Mouse (Mus musculus) E14TG2a.4 (cell line): ENCODE data around the gene Cntn1.

Experiments
- H3K27me3 ChIP-seq: 2 replicates; pipeline ENCODE4 v1.6.1; 2014; ENCODE audit warnings: low read length, control low read depth; ENCODE audit not compliant: insufficient read depth
- H3K36me3 ChIP-seq: 2 replicates; pipeline ENCODE4 v1.6.1; 2014; ENCODE audit warnings: low read length, control low read depth; ENCODE audit not compliant: insufficient read depth
- H3K4me1 ChIP-seq: replicated peaks from 2 replicates; pipeline ENCODE4 v1.6.1; 2014; ENCODE audit warnings: low read depth, low read length, control low read depth
- H3K4me3 ChIP-seq: replicated peaks from 2 replicates; pipeline ENCODE4 v1.5.1; 2014; ENCODE audit warnings: mild to moderate bottlenecking, low read length
- H3K9me3 ChIP-seq: 2 replicates; pipeline ENCODE4 v1.6.1; 2014; ENCODE audit warnings: low read length, control low read depth
- CTCF ChIP-seq: conservative IDR thresholded peaks from 2 replicates; pipeline ENCODE4 v1.5.1; 2014; ENCODE audit warnings: low read length
- NANOG ChIP-seq: IDR thresholded peaks from 2 replicates; pipeline ENCODE4 v1.6.1; 2014; ENCODE audit warnings: borderline replicate concordance, low read length, mixed read lengths
- POU5F1 ChIP-seq: IDR thresholded peaks from 2 replicates; pipeline ENCODE4 v1.6.1; 2014; ENCODE audit warnings: low read length, borderline replicate concordance

The Cntn1 gene

DNA sequence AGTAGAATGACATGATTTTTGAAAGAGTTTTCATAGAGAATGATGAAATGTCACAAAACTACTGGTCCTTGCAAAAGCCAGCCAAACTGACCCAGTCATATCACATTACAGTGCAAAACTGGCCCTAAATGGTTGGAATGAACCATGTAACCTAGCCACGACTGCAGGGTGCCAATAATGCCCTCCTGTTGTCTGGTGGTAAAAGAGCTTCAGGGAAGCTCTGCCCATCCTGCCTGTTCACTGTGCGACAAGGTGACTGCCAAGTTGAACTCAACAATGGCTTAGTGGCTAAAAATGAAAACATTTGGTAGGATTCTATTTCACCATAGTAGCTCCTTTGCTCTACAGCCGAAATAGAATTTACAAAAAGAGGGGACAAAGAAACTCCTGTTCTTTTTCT lies 41.1 kb downstream of the Cntn1 start:
- Histone ChIP-seq H3K36me3 (no peaks in the 10 kb centered on the region), H3K27me3 (no peaks in the 10 kb centered on the region), H3K4me3 (no peak overlapping the region), H3K9me3 (no peaks in the 10 kb centered on the region), H3K4me1 (no peaks in the 10 kb centered on the region)
- no peak for TF ChIP-seq POU5F1
- TF ChIP-seq CTCF = no peak
- no peak for TF ChIP-seq NANOG

DNA sequence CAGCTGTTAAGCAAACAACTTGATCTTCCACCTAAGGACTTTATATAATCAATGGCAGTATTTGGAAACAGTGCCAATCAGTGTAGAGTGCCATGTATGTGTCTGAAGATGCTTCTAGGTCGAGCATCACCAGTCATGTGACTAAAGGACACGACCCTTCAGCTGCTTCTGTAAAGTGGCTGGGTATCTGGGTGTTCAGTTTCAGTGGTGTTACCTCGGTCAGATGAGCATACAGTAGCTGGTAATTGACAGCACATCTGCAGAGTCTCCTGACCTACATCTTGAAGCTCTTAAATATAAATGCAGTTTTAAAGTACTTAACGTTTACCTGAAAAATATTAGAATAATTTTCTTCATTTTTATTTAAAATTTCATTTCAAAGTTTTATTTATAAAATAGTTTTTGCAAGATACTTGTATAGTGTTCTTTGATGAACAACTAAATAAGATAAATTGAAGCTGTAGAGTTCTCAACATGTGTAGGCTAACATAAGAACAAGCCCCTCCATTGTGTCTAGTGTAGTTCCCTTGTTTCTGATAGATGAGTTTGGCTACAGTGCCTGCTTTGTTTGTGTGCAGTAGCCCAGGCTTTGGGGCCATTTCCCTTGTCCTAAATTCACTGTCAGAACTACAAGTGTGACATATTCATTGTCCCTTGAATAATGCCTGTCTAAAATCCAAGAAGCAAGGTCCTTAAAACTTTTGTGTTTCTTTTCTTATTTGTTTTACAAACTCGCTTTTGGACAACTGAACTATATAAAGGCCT lies 48.6 kb downstream of the Cntn1 start:
- Histone ChIP-seq H3K27me3 (no peaks in the 10 kb centered on the region), H3K4me3 (no peak overlapping the region), H3K4me1 (no peaks in the 10 kb centered on the region), H3K36me3 (no peaks in the 10 kb centered on the region), H3K9me3 (no peaks in the 10 kb centered on the region)
- TF ChIP-seq POU5F1 (no peak), CTCF (no peak), NANOG (no peak)

DNA sequence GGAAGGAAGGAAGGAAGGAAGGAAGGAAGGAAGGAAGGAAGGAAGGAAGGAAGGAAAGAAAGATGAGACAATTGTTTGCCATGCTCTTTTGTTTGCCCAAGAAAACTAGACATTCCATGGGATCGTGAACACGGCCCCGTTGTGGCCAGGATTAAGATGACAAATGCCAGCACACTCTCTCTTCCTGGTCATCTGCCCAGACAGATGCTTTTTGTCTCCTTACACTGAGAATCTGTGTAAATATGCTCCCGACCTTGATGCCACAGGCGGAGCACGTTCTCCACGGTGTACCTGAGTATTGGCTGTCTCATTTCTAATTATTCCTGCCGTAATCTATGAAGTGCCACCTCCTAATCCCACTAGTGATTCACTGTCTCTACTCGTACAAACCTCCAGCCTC lies 51.0 kb downstream of the Cntn1 start:
- H3K4me1 ChIP-seq = no peaks in the 10 kb centered on the region
- H3K27me3 ChIP-seq = no peaks in the 10 kb centered on the region
- H3K4me3 ChIP-seq = no peak overlapping the region
- TF ChIP-seq POU5F1 (no peak), CTCF (no peak)
- H3K9me3 ChIP-seq = no peaks in the 10 kb centered on the region
- no peaks in the 10 kb centered on the region for H3K36me3 ChIP-seq

DNA sequence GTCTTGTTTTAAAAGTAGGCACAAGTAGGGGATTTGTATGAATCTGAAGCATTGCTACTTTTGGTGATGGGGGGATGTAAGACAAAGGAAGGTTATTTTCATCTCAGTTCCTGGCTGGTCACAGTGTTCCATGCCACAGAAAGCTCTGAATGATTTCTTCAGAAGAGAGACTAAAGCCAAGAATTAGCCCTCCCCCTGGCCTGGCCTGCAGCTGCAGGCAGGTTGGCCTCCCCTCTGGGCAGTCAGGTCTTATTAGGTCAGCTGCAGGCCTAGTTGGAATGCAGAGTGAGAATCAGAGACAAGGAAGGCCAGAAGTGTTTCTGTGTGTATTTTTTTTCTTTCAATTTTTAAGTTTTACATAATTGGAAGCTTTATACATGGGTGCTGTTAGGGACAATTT lies 61.5 kb downstream of the Cntn1 start:
- TF ChIP-seq CTCF = no peak
- no peak for TF ChIP-seq NANOG
- no peak for TF ChIP-seq POU5F1
- no peak overlapping the region for H3K4me3 ChIP-seq

DNA sequence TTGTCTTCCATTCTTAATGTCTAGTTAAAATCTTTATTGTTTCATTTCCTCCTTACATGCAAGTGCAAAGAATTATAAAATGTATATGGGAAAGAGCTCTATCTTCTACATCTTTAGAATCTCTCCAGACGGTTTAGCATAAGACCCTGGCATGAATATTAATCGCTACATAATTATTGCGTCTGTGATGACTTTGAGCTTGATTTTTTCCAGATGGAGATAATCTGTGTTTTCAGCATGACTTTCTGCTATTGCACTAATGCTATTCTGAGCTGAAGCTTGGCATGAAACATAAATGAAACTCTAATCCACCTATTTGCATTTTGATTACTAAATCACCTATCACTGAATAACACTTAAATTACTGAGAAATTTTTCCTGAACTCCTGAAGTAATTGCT lies 82.0 kb downstream of the Cntn1 start:
- H3K36me3 ChIP-seq = no peaks in the 10 kb centered on the region
- H3K27me3 ChIP-seq = no peaks in the 10 kb centered on the region
- no peaks in the 10 kb centered on the region for H3K4me1 ChIP-seq
- TF ChIP-seq NANOG = no peak
- no peak for TF ChIP-seq POU5F1
- no peak for TF ChIP-seq CTCF
- no peak overlapping the region for H3K4me3 ChIP-seq
- H3K9me3 ChIP-seq = no peaks in the 10 kb centered on the region

More for the DNA sequence above, 61.5 kb downstream of the Cntn1 start:
- Histone ChIP-seq H3K27me3 (no peaks in the 10 kb centered on the region), H3K9me3 (no peaks in the 10 kb centered on the region), H3K4me1 (no peaks in the 10 kb centered on the region), H3K36me3 (no peaks in the 10 kb centered on the region)

DNA sequence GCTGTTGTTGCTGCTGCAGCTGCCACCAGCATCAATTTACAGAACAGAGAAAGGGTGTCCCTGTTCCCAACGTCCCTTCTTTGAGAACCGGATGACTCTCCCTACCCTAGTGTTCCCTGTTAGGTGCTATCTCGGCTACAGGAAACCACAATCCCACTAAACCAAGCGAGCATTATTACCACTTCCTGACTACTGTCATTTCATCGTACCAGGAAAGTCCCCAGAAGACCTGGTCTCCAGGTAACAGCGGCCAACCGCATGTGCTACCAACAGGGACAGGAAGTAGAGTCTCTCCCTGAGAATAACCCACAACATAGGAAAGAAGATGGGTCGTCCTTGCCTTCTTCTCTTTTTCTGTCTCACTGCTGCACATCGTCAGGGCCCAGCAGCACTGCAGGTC lies 83.3 kb downstream of the Cntn1 start:
- TF ChIP-seq POU5F1 (no peak), NANOG (no peak)
- Histone ChIP-seq H3K4me3 (no peak overlapping the region), H3K27me3 (no peaks in the 10 kb centered on the region), H3K4me1 (no peaks in the 10 kb centered on the region), H3K36me3 (no peaks in the 10 kb centered on the region), H3K9me3 (no peaks in the 10 kb centered on the region)

DNA sequence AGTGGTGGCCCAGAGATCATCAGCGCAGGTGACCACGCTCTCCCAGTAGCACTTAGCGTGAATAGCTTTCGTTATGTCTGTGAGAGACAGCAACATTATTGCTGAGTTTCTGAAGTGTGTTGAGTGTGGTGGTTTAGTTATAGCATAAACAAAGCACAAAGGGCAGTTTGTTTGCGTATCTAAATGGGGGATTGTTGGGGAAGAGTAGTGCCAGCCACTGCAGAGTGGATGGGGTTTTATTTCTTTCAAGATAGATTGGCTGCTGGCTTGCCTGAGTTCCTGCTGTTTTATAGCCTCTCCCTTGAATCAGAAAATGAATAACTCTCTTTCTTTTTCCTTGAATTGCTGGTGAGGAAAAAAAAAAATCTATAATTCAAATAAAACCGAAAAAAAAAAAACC lies 86.1 kb downstream of the Cntn1 start:
- Histone ChIP-seq H3K4me1 (no peaks in the 10 kb centered on the region), H3K9me3 (no peaks in the 10 kb centered on the region), H3K4me3 (no peak overlapping the region), H3K36me3 (no peaks in the 10 kb centered on the region), H3K27me3 (no peaks in the 10 kb centered on the region)
- TF ChIP-seq NANOG (no peak), POU5F1 (no peak), CTCF (no peak)

DNA sequence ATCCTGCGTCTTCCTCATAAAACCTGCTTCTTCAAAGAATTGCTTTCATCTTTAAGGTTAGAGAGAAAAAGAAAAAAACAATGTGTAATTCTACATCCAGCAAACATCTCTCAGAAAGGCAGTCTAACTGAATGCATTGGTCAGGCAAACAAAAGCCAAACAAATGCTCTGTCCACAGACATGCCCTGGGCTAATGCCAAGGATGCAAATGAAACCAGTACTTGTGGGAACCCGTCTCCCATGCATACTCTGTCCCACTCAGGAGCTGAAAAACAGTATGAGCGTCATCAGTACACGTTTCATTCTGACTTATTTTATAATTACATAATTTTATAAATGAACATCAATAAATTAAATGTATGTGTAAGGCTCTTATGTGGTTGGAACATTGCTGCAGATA lies 91.0 kb downstream of the Cntn1 start:
- H3K27me3 ChIP-seq = no peaks in the 10 kb centered on the region
- TF ChIP-seq POU5F1 (no peak), CTCF (no peak), NANOG (no peak)

DNA sequence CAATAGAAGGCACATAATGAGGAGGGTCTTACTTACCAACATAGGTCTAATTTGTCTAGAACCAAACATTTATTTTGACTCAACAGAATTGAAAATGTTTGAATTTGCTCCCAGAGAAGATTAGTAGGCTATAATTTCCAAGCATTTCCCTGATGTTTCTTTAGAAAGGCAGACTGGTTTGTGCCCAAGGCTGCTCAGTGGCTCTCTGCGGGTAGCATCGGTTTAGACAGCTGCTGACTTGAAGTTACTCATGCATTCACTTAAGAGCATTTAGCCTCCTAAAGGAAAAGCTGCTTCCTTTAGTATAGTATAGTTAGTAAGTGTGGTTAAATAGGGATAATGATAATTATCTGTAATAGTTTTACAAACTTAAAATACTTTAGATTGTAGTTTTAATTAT lies 104.0 kb downstream of the Cntn1 start:
- Histone ChIP-seq H3K36me3 (no peaks in the 10 kb centered on the region), H3K4me3 (no peak overlapping the region), H3K27me3 (no peaks in the 10 kb centered on the region), H3K4me1 (no peaks in the 10 kb centered on the region), H3K9me3 (no peaks in the 10 kb centered on the region)
- TF ChIP-seq NANOG = no peak
- TF ChIP-seq CTCF = no peak

More for the DNA sequence above, 91.0 kb downstream of the Cntn1 start:
- Histone ChIP-seq H3K4me3 (no peak overlapping the region), H3K36me3 (no peaks in the 10 kb centered on the region), H3K4me1 (no peaks in the 10 kb centered on the region), H3K9me3 (no peaks in the 10 kb centered on the region)
